Mouse (Mus musculus) hindbrain, embryonic 16.5 days (tissue): ENCODE results near the gene BC028528. TPM values are rescaled to one million over a fixed set of nuclear protein-coding genes. Genes with fewer than 3 reads are reported as not detected.
A peak's percentile ranks its signal among the peaks of the same experiment; 100 is the strongest.

Experiments
- ATAC-seq: fragments of 200-750 bp; cut with Nextera tagmentation; 2 replicates; pipeline ENCODE4 v1.8.0; 2017; ENCODE audit warnings: moderate TSS enrichment, moderate library complexity
- H3K27ac ChIP-seq: fragments of 300-500 bp; sonication (generic); 2 replicates; pipeline ENCODE4 v1.5.1; 2014; ENCODE audit warnings: low read depth, mild to moderate bottlenecking, control low read depth, low read length, moderate library complexity
- H3K27me3 ChIP-seq: fragments of 300-500 bp; sonication (generic); replicated peaks from 2 replicates; pipeline ENCODE4 v1.6.1; 2014; ENCODE audit warnings: low read length; ENCODE audit not compliant: control insufficient read depth, insufficient read depth
- H3K36me3 ChIP-seq: fragments of 300-500 bp; sonication (generic); 2 replicates; pipeline ENCODE4 v1.6.1; 2014; ENCODE audit warnings: mild to moderate bottlenecking, low read length, moderate library complexity, mixed read lengths; ENCODE audit not compliant: control insufficient read depth, insufficient read depth
- H3K4me1 ChIP-seq: fragments of 300-500 bp; sonication (generic); 2 replicates; pipeline ENCODE4 v1.6.1; 2014; ENCODE audit warnings: low read depth, low read length; ENCODE audit not compliant: control insufficient read depth, insufficient read depth
- H3K4me2 ChIP-seq: fragments of 300-500 bp; sonication (generic); 2 replicates; pipeline ENCODE4 v1.6.1; 2014; ENCODE audit warnings: mild to moderate bottlenecking, low read length, control low read depth, moderate library complexity
- H3K4me3 ChIP-seq: fragments of 300-500 bp; sonication (generic); 2 replicates; pipeline ENCODE4 v1.5.1; 2014; ENCODE audit warnings: mild to moderate bottlenecking, low read length, control low read depth, moderate library complexity
- H3K9ac ChIP-seq: fragments of 300-500 bp; sonication (generic); 2 replicates; pipeline ENCODE4 v1.6.1; 2014; ENCODE audit warnings: low read depth, mild to moderate bottlenecking, control low read depth, low read length, moderate library complexity
- H3K9me3 ChIP-seq: fragments of 300-500 bp; sonication (generic); 2 replicates; pipeline ENCODE4 v1.6.1; 2014; ENCODE audit warnings: mild to moderate bottlenecking, low read length, moderate library complexity; ENCODE audit not compliant: control insufficient read depth
- WGBS: fragments of 180-500 bp; shearing (Covaris S2); extraction: QIAGEN DNeasy Blood & Tissue Kit; methylation state at CpG from one replicate; pipeline ENCODE4 v1.1.7; 2014; 5-methylcytosine and 5-hydroxymethylcytosine counted together
- polyA plus RNA-seq: library from polyadenylated mRNA; unstranded; fragments of >200 nt; fragmentation: Nextera tagmentation; extraction: Ambion mirVana; gene quantifications from 2 replicates; pipeline ENCODE4 v1.2.1, GENCODE M21; 2015

Gene BC028528
- polyA plus RNA-seq, 1 experiment from 2014 or later: 17.2 TPM

DNA sequence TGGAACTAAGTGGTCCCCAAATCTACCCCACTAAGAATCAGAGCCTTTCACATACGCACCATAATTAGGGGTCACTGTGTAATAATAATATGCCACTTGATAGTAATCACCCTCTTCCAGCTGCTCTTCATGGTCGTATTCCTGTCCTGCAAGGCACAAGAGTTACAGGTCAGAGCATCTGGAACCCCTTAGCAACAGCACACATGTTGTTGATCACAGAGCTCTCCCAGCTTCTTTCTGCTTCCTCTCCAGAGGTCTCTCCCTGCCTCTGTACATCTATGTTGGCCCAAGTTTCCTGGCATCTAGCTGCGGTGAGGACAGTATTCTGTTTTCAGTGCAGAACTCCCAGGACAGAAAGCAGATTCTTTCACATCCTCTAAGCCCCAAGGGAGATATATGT, 2.1 kb downstream of the BC028528 start:
- Histone ChIP-seq H3K36me3 (no peaks in the 10 kb centered on the region), H3K9me3 (no peaks in the 10 kb centered on the region), H3K27ac (no peak overlapping the region), H3K4me2 (no peak overlapping the region), H3K27me3 (no peaks in the 10 kb centered on the region), H3K4me3 (no peak overlapping the region), H3K9ac (no peak overlapping the region), H3K4me1 (peaks cover under 1% of the 10 kb centered on the region)
- 73% methylated on average over 3 of the region's 3 CpGs for WGBS
- no peak for ATAC-seq

DNA sequence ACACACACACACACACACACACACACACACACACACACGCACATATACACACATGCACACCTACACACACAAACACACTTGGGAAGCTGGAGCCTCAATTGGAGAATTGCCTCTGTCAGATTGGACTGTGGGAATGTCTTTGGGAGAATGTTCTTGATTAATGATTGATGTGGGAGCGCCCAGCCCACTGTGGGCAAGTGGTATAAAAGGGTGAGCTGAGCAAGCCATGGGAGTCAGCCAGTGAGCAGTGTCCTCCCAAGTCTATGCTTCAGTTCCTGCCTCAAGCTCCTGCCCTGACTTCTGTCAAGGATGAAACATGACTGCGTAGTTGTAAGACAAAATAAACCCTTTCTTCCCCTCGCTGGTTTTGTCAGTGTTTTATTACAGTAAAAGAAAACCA, 4.2 kb downstream of the BC028528 start:
- no peaks in the 10 kb centered on the region for H3K9me3 ChIP-seq

DNA sequence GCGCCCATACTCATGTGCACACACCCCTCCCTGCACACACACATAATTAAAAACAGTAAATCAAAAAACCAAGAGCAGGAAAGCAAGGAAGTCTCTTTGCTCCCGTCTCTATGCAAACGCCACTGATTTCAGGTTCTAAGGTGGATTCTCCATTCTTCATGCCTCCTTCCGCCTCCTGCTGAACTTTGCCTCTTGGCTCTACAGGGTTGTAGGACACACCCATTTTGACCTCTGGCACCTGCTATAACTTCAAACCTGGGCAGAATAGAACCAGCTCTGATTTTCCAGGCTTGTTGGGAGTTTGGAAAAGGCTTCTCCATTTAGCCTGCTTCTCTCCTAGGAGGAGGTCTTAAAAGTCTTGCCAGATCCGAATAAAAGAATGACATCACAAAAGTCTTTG, 7.4 kb downstream of the BC028528 start:
- H3K36me3 ChIP-seq: no peaks in the 10 kb centered on the region
- no peak for ATAC-seq
- H3K4me2 ChIP-seq: no peak overlapping the region
- H3K4me3 ChIP-seq: no peak overlapping the region
- H3K9me3 ChIP-seq: no peaks in the 10 kb centered on the region
- no peak overlapping the region for H3K9ac ChIP-seq
- peaks cover 11% of the 10 kb centered on the region for H3K4me1 ChIP-seq
- WGBS: 85% methylated on average over 5 of the region's 5 CpGs
- no peaks in the 10 kb centered on the region for H3K27me3 ChIP-seq
- H3K27ac ChIP-seq: no peak overlapping the region

More for the DNA sequence above, 4.2 kb downstream of the BC028528 start:
- Histone ChIP-seq H3K27me3 (no peaks in the 10 kb centered on the region), H3K27ac (no peak overlapping the region), H3K36me3 (no peaks in the 10 kb centered on the region), H3K4me3 (no peak overlapping the region), H3K4me2 (no peak overlapping the region), H3K4me1 (peaks cover 5% of the 10 kb centered on the region; the same call in 1 of the 2 replicates), H3K9ac (no peak overlapping the region)
- WGBS: 81% methylated on average over 4 of the region's 4 CpGs
- ATAC-seq: no peak

DNA sequence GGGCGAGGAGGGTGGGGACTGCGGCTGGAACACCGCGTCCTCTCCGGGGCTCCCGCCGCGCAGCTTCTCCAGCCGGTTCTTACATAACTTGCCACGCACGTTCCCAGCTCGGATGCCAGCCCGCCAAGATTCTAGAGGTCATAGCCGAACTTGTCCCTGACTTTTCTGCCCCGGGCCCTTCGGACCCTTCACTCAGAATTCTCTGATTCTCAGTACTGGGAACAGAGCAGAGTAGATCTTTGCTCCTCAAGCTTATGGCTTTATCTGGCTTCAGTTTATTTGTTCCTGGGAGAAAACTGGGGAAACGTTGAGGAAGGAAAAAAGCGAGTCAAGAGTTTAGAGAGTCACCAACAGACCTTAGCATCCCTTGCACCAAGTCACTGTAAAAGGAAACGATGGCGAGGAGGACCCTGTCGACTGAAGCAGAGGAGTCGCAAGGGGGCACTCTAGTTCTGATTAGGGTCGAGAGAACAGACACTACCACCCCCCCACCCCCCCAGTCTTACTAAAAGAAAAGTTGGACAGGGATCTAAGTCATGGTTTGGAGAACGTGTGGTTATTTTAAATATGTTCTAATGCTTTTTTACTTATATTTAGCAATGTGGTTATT, 8.9 kb downstream of the BC028528 start:
- ATAC-seq: no peak
- WGBS: 2% methylated on average over 23 of the region's 24 CpGs

DNA sequence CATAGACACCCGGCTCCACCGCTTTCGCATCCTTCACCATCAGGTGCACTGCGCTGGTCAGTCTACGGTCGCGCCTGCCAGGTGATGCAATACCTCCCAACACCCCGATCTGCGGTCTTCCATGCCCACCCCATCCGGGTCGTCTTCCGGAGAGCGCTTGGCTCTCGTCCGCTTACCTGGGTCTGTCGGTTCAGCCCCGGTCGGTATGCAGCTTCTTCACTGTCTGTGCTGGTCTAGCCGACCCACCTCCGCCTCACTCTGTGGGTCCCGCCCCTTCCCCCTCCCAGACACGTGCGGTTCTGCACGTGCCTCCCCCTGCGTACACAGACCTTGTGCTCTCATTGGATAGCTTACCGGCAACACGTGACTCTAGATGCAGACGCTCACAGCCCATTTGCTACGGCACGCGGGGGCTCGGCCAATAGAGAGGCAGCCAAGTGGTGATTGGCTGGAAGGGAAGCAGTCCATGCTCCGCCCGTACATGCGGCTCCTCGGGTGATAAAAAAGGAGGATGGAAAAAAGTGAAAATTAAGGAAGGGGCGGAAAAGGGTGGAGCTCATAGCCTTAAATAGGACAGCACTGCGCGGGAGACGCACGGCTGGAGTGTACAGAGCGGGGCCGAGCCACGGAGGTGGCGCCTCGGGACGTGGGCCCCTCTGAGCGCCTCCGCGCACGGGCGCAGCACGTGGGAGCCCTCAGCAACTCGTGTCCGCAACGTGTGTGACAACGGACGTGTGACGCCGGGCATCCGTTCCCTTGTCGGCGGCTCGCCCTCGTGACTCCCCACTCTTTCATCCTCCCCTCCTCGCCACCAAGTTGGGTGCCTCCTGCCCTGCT, 9.6 kb downstream of the BC028528 start, which contains the start of gene Ciart:
Gene Ciart (minus strand): TSS at position 273 of the 837 bp plus-strand sequence.
- 0 out of 2 replicates have a peak within 1 kb of the TSS, but pooled peaks have one; percentile 31 for H3K27ac ChIP-seq
- H3K9ac ChIP-seq: peak within 1 kb of the TSS; percentile 70
- peaks cover 11% of the 10 kb centered on the region for H3K4me1 ChIP-seq
- no peaks in the 10 kb centered on the region for H3K9me3 ChIP-seq
- WGBS: under 1% methylated on average over 64 of the region's 66 CpGs
- peak within 1 kb of the TSS; percentile 56 for H3K4me3 ChIP-seq
- peak; percentile 100 for ATAC-seq
- H3K4me2 ChIP-seq: peak within 1 kb of the TSS; percentile 97
- H3K27me3 ChIP-seq: no peaks in the 10 kb centered on the region
- H3K36me3 ChIP-seq: no peaks in the 10 kb centered on the region

More for the DNA sequence above, 8.9 kb downstream of the BC028528 start:
- Histone ChIP-seq H3K4me3 (peak overlapping the region; percentile 56), H3K4me2 (peak overlapping the region; percentile 97), H3K9me3 (no peaks in the 10 kb centered on the region), H3K36me3 (no peaks in the 10 kb centered on the region), H3K27me3 (no peaks in the 10 kb centered on the region), H3K27ac (no peak overlapping the region), H3K9ac (peak overlapping the region; percentile 41), H3K4me1 (peaks cover 11% of the 10 kb centered on the region)

DNA sequence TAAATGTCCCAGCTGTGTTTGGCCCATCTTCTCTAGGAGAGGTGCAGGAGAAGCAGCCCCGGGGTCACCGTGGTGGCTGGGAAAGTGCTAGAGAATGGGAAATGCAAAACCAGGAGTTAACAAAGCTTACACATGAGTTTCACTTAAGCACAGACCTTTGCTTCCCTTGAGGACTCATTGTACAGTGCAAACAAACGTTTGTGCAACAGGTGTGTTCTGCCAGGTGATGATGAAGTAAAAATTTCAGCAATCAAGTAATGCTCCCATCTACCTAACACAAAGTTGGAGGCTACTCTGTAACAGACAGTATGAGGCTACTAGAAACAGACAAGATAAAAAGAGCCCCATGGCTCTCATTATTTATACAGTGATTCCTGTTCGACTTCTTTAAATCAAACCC, 12.7 kb downstream of the BC028528 start:
- no peak for ATAC-seq

DNA sequence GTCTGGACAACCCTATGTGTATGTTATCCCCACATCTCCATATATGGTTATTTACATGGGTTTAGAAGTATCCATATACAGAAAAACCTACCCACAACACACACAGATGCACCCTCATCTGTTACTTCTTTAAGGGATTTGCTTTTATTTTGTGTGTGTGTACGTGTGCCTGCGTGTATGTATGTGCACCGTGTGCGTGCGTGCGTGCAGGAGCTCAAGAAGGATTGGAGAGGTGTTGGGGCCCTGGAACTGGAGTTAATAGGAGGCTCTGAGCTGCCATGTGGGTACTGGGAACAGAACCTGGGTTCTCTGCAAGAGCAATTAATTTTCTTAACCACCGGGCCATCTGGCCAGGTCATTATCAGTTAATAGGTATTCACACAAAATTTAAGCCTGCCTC, 19.8 kb downstream of the BC028528 start:
- Histone ChIP-seq H3K4me3 (peak overlapping the region; percentile 66), H3K4me1 (peaks cover 12% of the 10 kb centered on the region), H3K4me2 (peak overlapping the region; percentile 79), H3K27me3 (no peaks in the 10 kb centered on the region), H3K9me3 (no peaks in the 10 kb centered on the region), H3K27ac (no peak overlapping the region), H3K36me3 (0 out of 2 replicates have a peak, but pooled peaks cover 3% of the 10 kb centered on the region), H3K9ac (peak overlapping the region; percentile 24; the same call in 1 of the 2 replicates)
- ATAC-seq: no peak
- 75% methylated on average over 7 of the region's 7 CpGs for WGBS

More for the DNA sequence above, 12.7 kb downstream of the BC028528 start:
- Histone ChIP-seq H3K4me1 (peaks cover 11% of the 10 kb centered on the region), H3K27me3 (no peaks in the 10 kb centered on the region), H3K9ac (no peak overlapping the region), H3K4me2 (no peak overlapping the region), H3K9me3 (no peaks in the 10 kb centered on the region), H3K4me3 (no peak overlapping the region), H3K27ac (no peak overlapping the region), H3K36me3 (no peaks in the 10 kb centered on the region)
- 88% methylated on average over 4 of the region's 4 CpGs for WGBS

DNA sequence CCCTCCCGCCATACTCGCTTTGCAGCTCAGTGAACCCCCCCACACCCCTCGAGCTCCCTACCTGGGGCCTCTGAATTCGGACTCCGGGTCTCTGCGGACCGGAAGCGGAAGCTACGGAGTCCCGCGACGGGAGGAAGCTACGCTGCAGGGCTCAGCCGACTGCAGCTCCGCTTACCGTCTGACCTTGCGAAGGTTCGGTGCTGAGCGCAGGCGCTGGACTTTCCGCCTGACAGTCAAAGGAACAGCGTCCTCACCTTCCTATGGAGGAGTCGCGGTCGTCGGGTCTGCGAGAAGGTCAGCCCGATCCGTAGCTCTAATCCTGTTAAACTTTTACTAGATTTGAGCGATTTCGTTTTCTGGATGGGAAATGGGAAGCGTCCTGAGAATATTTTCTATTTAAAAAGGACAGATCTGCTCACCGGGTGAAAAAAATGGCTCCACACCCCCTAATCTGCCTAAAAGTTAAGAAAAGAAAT, 20.4 kb downstream of the BC028528 start, which contains the start of gene Mrps21:
Gene Mrps21 (minus strand): TSS at position 128 of the 476 bp plus-strand sequence.
- peak within 1 kb of the TSS; percentile 75 for H3K9ac ChIP-seq
- H3K4me3 ChIP-seq: peak within 1 kb of the TSS; percentile 66
- peaks cover 12% of the 10 kb centered on the region for H3K4me1 ChIP-seq
- peak within 1 kb of the TSS; percentile 29 for H3K27ac ChIP-seq
- 0 out of 2 replicates have a peak, but pooled peaks cover 3% of the 10 kb centered on the region for H3K36me3 ChIP-seq
- under 1% methylated on average over 33 of the region's 33 CpGs for WGBS
- H3K27me3 ChIP-seq: no peaks in the 10 kb centered on the region
- peak; percentile 97 for ATAC-seq
- H3K4me2 ChIP-seq: peak within 1 kb of the TSS; percentile 79
- no peaks in the 10 kb centered on the region for H3K9me3 ChIP-seq

DNA sequence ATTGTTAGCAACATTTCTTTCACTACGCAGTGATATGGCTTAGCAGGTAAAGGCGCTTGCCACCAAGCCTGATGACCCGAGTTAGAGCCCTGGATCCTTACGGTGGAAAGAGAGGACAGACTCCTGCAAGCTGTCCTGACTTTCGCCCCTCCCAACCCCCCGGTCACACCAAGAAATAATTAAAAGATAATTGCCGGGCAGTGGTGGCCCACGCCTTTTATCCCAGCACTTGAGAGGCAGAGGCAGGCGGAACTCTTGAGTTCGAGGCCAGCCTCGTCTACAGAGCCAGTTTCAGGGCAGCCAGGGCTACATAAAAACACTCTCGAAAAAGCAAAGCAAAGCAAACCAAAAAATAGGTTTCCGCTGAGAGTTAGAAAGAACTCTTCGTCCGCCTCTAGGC, 20.8 kb downstream of the BC028528 start:
- Histone ChIP-seq H3K4me1 (peaks cover 12% of the 10 kb centered on the region), H3K9me3 (no peaks in the 10 kb centered on the region), H3K4me3 (peak overlapping the region; percentile 66), H3K27me3 (no peaks in the 10 kb centered on the region), H3K9ac (peak overlapping the region; percentile 75), H3K4me2 (peak overlapping the region; percentile 79), H3K36me3 (0 out of 2 replicates have a peak, but pooled peaks cover 3% of the 10 kb centered on the region), H3K27ac (peak overlapping the region; percentile 29)
- WGBS: 8% methylated on average over 15 of the region's 15 CpGs
- ATAC-seq: peak; percentile 59
